Mouse (Mus musculus) heart, adult 2 months (tissue): ENCODE results near the gene Foxo4.

Experiments used
- CTCF ChIP-seq: fragments of 200-600 bp; IDR thresholded peaks from 2 replicates; pipeline ENCODE4 v1.8.1; 2022; ENCODE audit warnings: antibody characterized with exemption, mild to moderate bottlenecking, moderate library complexity
- EP300 ChIP-seq: fragments of 200-500 bp; IDR thresholded peaks from 2 replicates; pipeline ENCODE4 v1.6.1; 2011; ENCODE audit warnings: low read depth, low read length, control low read depth; ENCODE audit not compliant: insufficient read depth
- POLR2A ChIP-seq: fragments of 200-500 bp; IDR thresholded peaks from 2 replicates; pipeline ENCODE4 v1.6.1; 2011; ENCODE audit warnings: mild to moderate bottlenecking, low read depth, low read length, control low read depth; ENCODE audit not compliant: insufficient read depth

- TF ChIP-seq POLR2A (no peak), CTCF (no peak), EP300 (no peak)
Measured at GRCm38 (mm10) chrX:101245011-101245410, 9.3 kb upstream of the Foxo4 start.
